In genomic region chr2:10582673-10583072, GRCm38 (mm10) we compare ENCODE assay signal across 28 mouse cellular contexts.
DNase-seq lines count a peak whose midpoint lies in the region; ATAC-seq and TF ChIP-seq lines count a peak whose summit lies in the region.
"Had no signal": no experiment of that assay in that cellular context is flagged by ENCODE, and none has a peak within 500 bp of the region (broad histone marks: within the 10 kb centered on the region; RNA-seq: fewer than 3 reads in every experiment).

No protein-coding gene starts in this region.

- H3K4me2 ChIP-seq in midbrain, embryonic 11.5 days: no peak overlapping the region
- no peak overlapping the region for H3K4me2 ChIP-seq in midbrain, embryonic 13.5 days (replicated peaks)
- H3K4me2 ChIP-seq in intestine, postnatal 0 days (replicated peaks; ENCODE audit: low read depth): no peak overlapping the region
- H3K4me2 ChIP-seq: embryonic facial prominence, embryonic 13.5 days; forebrain, embryonic 12.5 days; forebrain, embryonic 15.5 days; heart, embryonic 13.5 days; hindbrain, embryonic 12.5 days had no signal

- H3K36me3 ChIP-seq in midbrain, embryonic 11.5 days (ENCODE audit: control insufficient read depth, insufficient read depth, low read length): no peaks in the 10 kb centered on the region
- H3K36me3 ChIP-seq in midbrain, embryonic 13.5 days: no peaks in the 10 kb centered on the region
- no peaks in the 10 kb centered on the region for H3K36me3 ChIP-seq in intestine, postnatal 0 days (ENCODE audit: control insufficient read depth, insufficient read depth)
- H3K36me3 ChIP-seq: embryonic facial prominence, embryonic 10.5 days; embryonic facial prominence, embryonic 13.5 days; forebrain, embryonic 12.5 days; forebrain, embryonic 15.5 days; heart, embryonic 10.5 days; heart, embryonic 13.5 days; hindbrain, embryonic 12.5 days had no signal

- intact Hi-C loops in left cerebral cortex, adult 2 months (cut with DNase I): no loop called here
- intact Hi-C loops in left cerebral cortex, postnatal 25 days (cut with DNase I): no loop called here

- no peak overlapping the region for H3K27ac ChIP-seq in left cerebral cortex, adult 2 months
- H3K27ac ChIP-seq in midbrain, embryonic 11.5 days (ENCODE audit: low read depth, low read length): no peak overlapping the region
- no peak overlapping the region for H3K27ac ChIP-seq in midbrain, embryonic 13.5 days
- no peak overlapping the region for H3K27ac ChIP-seq in intestine, postnatal 0 days (ENCODE audit: low read depth, low read length)
- H3K27ac ChIP-seq: embryonic facial prominence, embryonic 10.5 days; embryonic facial prominence, embryonic 13.5 days; forebrain, embryonic 12.5 days; forebrain, embryonic 15.5 days; heart, adult 2 months; heart, embryonic 10.5 days; heart, embryonic 13.5 days; hindbrain, embryonic 12.5 days had no signal

- ATAC-seq in midbrain, embryonic 11.5 days (ENCODE audit: low FRiP score): no peak
- no peak for ATAC-seq in midbrain, embryonic 13.5 days
- ATAC-seq in intestine, postnatal 0 days: no peak
- ATAC-seq: CD4-positive, CD25-positive, alpha-beta regulatory T cell, adult 4 months; forebrain, embryonic 15.5 days; hindbrain, embryonic 16.5 days had no signal

- 73% methylated on average over 4 of the region's 4 CpGs for WGBS in midbrain, embryonic 11.5 days
- 49% methylated on average over 4 of the region's 4 CpGs for WGBS in midbrain, embryonic 13.5 days
- WGBS in intestine, postnatal 0 days: 81% methylated on average over 4 of the region's 4 CpGs

- no peaks in the 10 kb centered on the region for H3K4me1 ChIP-seq in midbrain, embryonic 11.5 days (ENCODE audit: control insufficient read depth, insufficient read depth, low read length)
- no peaks in the 10 kb centered on the region for H3K4me1 ChIP-seq in midbrain, embryonic 13.5 days (replicated peaks)
- no peaks in the 10 kb centered on the region for H3K4me1 ChIP-seq in intestine, postnatal 0 days (replicated peaks; ENCODE audit: control insufficient read depth, insufficient read depth, low read length)
- H3K4me1 ChIP-seq: embryonic facial prominence, embryonic 10.5 days; forebrain, embryonic 12.5 days; forebrain, embryonic 15.5 days; heart, embryonic 10.5 days; hindbrain, embryonic 12.5 days had no signal

- H3K4me3 ChIP-seq in left cerebral cortex, adult 2 months: no peak overlapping the region
- no peak overlapping the region for H3K4me3 ChIP-seq in midbrain, embryonic 11.5 days (ENCODE audit: low read depth, low read length)
- H3K4me3 ChIP-seq in midbrain, embryonic 13.5 days (replicated peaks): no peak overlapping the region
- H3K4me3 ChIP-seq in intestine, postnatal 0 days (ENCODE audit: low read depth, low read length): no peak overlapping the region
- H3K4me3 ChIP-seq: embryonic facial prominence, embryonic 10.5 days; embryonic facial prominence, embryonic 13.5 days; erythroblast, embryonic 14.5 days; forebrain, embryonic 12.5 days; forebrain, embryonic 15.5 days; heart, adult 2 months; heart, embryonic 10.5 days; heart, embryonic 13.5 days; hindbrain, embryonic 12.5 days had no signal

- H3K27me3 ChIP-seq in midbrain, embryonic 11.5 days (ENCODE audit: control insufficient read depth, insufficient read depth, low read length): no peaks in the 10 kb centered on the region
- H3K27me3 ChIP-seq in midbrain, embryonic 13.5 days: no peaks in the 10 kb centered on the region
- H3K27me3 ChIP-seq in intestine, postnatal 0 days (replicated peaks; ENCODE audit: control insufficient read depth, insufficient read depth, low read length): no peaks in the 10 kb centered on the region
- H3K27me3 ChIP-seq: embryonic facial prominence, embryonic 13.5 days; forebrain, embryonic 12.5 days; forebrain, embryonic 15.5 days; heart, embryonic 13.5 days; hindbrain, embryonic 12.5 days had no signal

- no peak for TF ChIP-seq CTCF in left cerebral cortex, adult 2 months (IDR thresholded peaks at IDR 0.05)
- no peak for TF ChIP-seq CTCF in intestine, postnatal 0 days (IDR thresholded peaks at IDR 0.05; ENCODE audit: low read depth)

- H3K9me3 ChIP-seq in midbrain, embryonic 11.5 days (ENCODE audit: control insufficient read depth, low read length): no peaks in the 10 kb centered on the region
- H3K9me3 ChIP-seq in midbrain, embryonic 13.5 days: no peaks in the 10 kb centered on the region
- H3K9me3 ChIP-seq in intestine, postnatal 0 days (ENCODE audit: control insufficient read depth): no peaks in the 10 kb centered on the region
- H3K9me3 ChIP-seq: embryonic facial prominence, embryonic 10.5 days; embryonic facial prominence, embryonic 13.5 days; forebrain, embryonic 12.5 days; forebrain, embryonic 15.5 days; heart, embryonic 10.5 days; heart, embryonic 13.5 days; hindbrain, embryonic 12.5 days had no signal

- H3K9ac ChIP-seq in midbrain, embryonic 11.5 days (ENCODE audit: low read length): no peak overlapping the region
- H3K9ac ChIP-seq in midbrain, embryonic 13.5 days (replicated peaks): no peak overlapping the region
- no peak overlapping the region for H3K9ac ChIP-seq in intestine, postnatal 0 days (ENCODE audit: low read depth, low read length)
- H3K9ac ChIP-seq: embryonic facial prominence, embryonic 13.5 days; forebrain, embryonic 12.5 days; forebrain, embryonic 15.5 days; heart, embryonic 13.5 days; hindbrain, embryonic 12.5 days had no signal

- DNase-seq in left cerebral cortex, adult 11 months (ENCODE audit: low spot score): peak; percentile 7
- DNase-seq in left cerebral cortex, adult 2 months (ENCODE audit: extremely low spot score in 1 of 2, low spot score in 2 of 2): no peak
- peak; percentile 56 for DNase-seq in midbrain, embryonic 11.5 days (ENCODE audit: low spot score, missing footprints)
- peak; percentile 47 for DNase-seq in brain, adult 2 months (ENCODE audit: low read depth, low spot score)
- peak; percentile 8 to 76 for DNase-seq in left cerebral cortex, postnatal 25 days (ENCODE audit: low spot score in 2 of 2)
- DNase-seq: adrenal gland, adult 2 months; adrenal gland, postnatal 14 days; cerebellum, adult 11-12 months; cerebellum, adult 8-10 months; cerebellum, postnatal 10 days; cerebellum, postnatal 36 days; embryo, embryonic 11 days; gastrocnemius, postnatal 10 days; gastrocnemius, postnatal 36 days; heart, adult 2 months; heart, postnatal 14 days had no signal

Comparison
In these comparisons a context has a peak if more than half of its experiments do, and no peak if none do; other contexts are left out.
1. DNase-seq: peak in left cerebral cortex, adult 11 months (single experiment), midbrain, embryonic 11.5 days (single experiment), brain, adult 2 months (single experiment) and left cerebral cortex, postnatal 25 days (2 of 2); none in left cerebral cortex, adult 2 months (0 of 2).